Mouse (Mus musculus): ENCODE data around the gene Ifnlr1. TPM values are rescaled to one million over a fixed set of nuclear protein-coding genes. Genes with fewer than 3 reads are reported as not detected.

Gene Ifnlr1
- 1.0 and 1.4 TPM in 2 replicates for polyA plus RNA-seq (2015; fragmentation: Nextera tagmentation; extraction: Ambion mirVana)

GRCm38 (mm10) chr4:135685906-135686567 is at the start of gene Ifnlr1:
Gene Ifnlr1, plus strand, starts transcription at chr4:135686287.

GRCm38 (mm10) chr4:135727817-135728216 is 41.7 kb downstream of the Ifnlr1 start, which contains the start of gene Il22ra1:
Gene Il22ra1, plus strand, starts transcription at chr4:135728172.

Other genes with a start within 250 kb of the Ifnlr1 start
- 0.30 TPM in 1 of 2 replicates, not detected in the other for gene Stpg1, start 191.5 kb upstream of the Ifnlr1 start, polyA plus RNA-seq (2015; fragmentation: Nextera tagmentation; extraction: Ambion mirVana)
- 5.0 and 5.3 TPM in 2 replicates for gene Nipal3, start 191.2 kb upstream of the Ifnlr1 start, polyA plus RNA-seq (2015; fragmentation: Nextera tagmentation; extraction: Ambion mirVana)
- gene Grhl3, start 112.7 kb upstream of the Ifnlr1 start, polyA plus RNA-seq (2015; fragmentation: Nextera tagmentation; extraction: Ambion mirVana) = 0.06 and 0.26 TPM in 2 replicates
- gene Il22ra1, start 41.9 kb downstream of the Ifnlr1 start, polyA plus RNA-seq (2015; fragmentation: Nextera tagmentation; extraction: Ambion mirVana) = 0.07 TPM in 1 of 2 replicates, not detected in the other
- gene Myom3, start 73.4 kb downstream of the Ifnlr1 start, polyA plus RNA-seq (2015; fragmentation: Nextera tagmentation; extraction: Ambion mirVana) = 0.25 and 0.33 TPM in 2 replicates
- 169 and 170 TPM in 2 replicates for gene Srsf10, start 169.5 kb downstream of the Ifnlr1 start, polyA plus RNA-seq (2015; fragmentation: Nextera tagmentation; extraction: Ambion mirVana)
- 102 and 106 TPM in 2 replicates for gene Pnrc2, start 187.6 kb downstream of the Ifnlr1 start, polyA plus RNA-seq (2015; fragmentation: Nextera tagmentation; extraction: Ambion mirVana)
- gene Cnr2, start 209.1 kb downstream of the Ifnlr1 start, polyA plus RNA-seq (2015; fragmentation: Nextera tagmentation; extraction: Ambion mirVana) = 5.4 and 6.6 TPM in 2 replicates
- gene Fuca1, start 234.4 kb downstream of the Ifnlr1 start, polyA plus RNA-seq (2015; fragmentation: Nextera tagmentation; extraction: Ambion mirVana) = 51.0 and 58.0 TPM in 2 replicates